Mouse (Mus musculus) forebrain, embryonic 14.5 days (tissue): ENCODE data around the gene Tbce. TPM values are rescaled to one million over a fixed set of nuclear protein-coding genes. Genes with fewer than 3 reads are reported as not detected.
"Not testable (repeated sequence)": the region's sequence is repeated elsewhere in the genome, so short reads cannot be mapped to it uniquely, and the experiment has no call there.

Experiments
- ATAC-seq: fragments of 200-750 bp; cut with Nextera tagmentation; 2 replicates; pipeline ENCODE4 v1.8.0; 2017; ENCODE audit warnings: mild to moderate bottlenecking, moderate library complexity
- DNase-seq: peaks from one replicate; pipeline ENCODE4 v3.0.0-alpha.2; 2015; ENCODE audit warnings: low spot score
- H3K27ac ChIP-seq: fragments of 300-500 bp; sonication (generic); 2 replicates; pipeline ENCODE4 v1.5.1; 2014; ENCODE audit warnings: low read depth, mild to moderate bottlenecking, control low read depth, low read length, moderate library complexity
- H3K27me3 ChIP-seq: fragments of 300-500 bp; sonication (generic); replicated peaks from 2 replicates; pipeline ENCODE4 v1.6.1; 2014; ENCODE audit warnings: low read length, control low read depth, mixed read lengths; ENCODE audit not compliant: control insufficient read depth, insufficient read depth
- H3K36me3 ChIP-seq: fragments of 300-500 bp; sonication (generic); 2 replicates; pipeline ENCODE4 v1.6.1; 2014; ENCODE audit warnings: low read length, control low read depth; ENCODE audit not compliant: control insufficient read depth, insufficient read depth
- H3K4me1 ChIP-seq: fragments of 300-500 bp; sonication (generic); 2 replicates; pipeline ENCODE4 v1.6.1; 2014; ENCODE audit warnings: antibody characterized with exemption, low read length, control low read depth; ENCODE audit not compliant: control insufficient read depth, insufficient read depth
- H3K4me2 ChIP-seq: fragments of 300-500 bp; sonication (generic); 2 replicates; pipeline ENCODE4 v1.6.1; 2014; ENCODE audit warnings: mild to moderate bottlenecking, control low read depth, low read length
- H3K4me3 ChIP-seq: fragments of 300-500 bp; sonication (generic); 2 replicates; pipeline ENCODE4 v1.5.1; 2014; ENCODE audit warnings: low read depth, low read length, control low read depth
- H3K9ac ChIP-seq: fragments of 300-500 bp; sonication (generic); 2 replicates; pipeline ENCODE4 v1.6.1; 2014; ENCODE audit warnings: mild to moderate bottlenecking, low read length, control low read depth, moderate library complexity
- H3K9me3 ChIP-seq: fragments of 300-500 bp; sonication (generic); replicated peaks from 2 replicates; pipeline ENCODE4 v1.6.1; 2016; ENCODE audit warnings: low read length, control low read depth, mixed read lengths; ENCODE audit not compliant: control insufficient read depth
- WGBS: fragments of 180-500 bp; shearing (Covaris S2); extraction: QIAGEN DNeasy Blood & Tissue Kit; methylation state at CpG from one replicate; pipeline ENCODE4 v1.1.7; 2014; 5-methylcytosine and 5-hydroxymethylcytosine counted together
- polyA plus RNA-seq: library from polyadenylated mRNA; unstranded; fragments of >200 nt; fragmentation: Nextera tagmentation; extraction: Ambion mirVana; gene quantifications from 2 replicates; pipeline ENCODE4 v1.2.1, GENCODE M21; 2014

Gene Tbce
- polyA plus RNA-seq, 1 experiment from 2014 or later = 97.3 TPM

DNA sequence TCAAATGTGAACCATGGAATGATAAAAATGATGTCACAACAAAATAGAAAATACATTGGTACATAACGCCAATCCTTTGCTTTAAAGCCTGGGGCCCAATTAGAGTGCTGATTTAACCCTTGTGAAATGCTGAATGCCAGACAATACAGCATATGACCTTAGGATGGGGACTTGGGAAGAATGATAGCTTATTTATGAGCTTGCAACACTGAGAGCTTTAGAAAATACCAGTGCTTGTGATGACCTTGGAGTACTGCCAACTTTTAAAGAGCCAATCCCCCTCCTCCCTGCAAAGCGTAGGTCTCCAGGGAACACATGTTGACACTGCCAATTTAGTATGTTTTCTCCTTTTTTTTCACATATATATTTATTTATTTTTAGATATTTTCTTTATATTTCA is 36.7 kb downstream of the Tbce start:
- peaks cover 87% of the 10 kb centered on the region for H3K36me3 ChIP-seq
- ATAC-seq = no peak

DNA sequence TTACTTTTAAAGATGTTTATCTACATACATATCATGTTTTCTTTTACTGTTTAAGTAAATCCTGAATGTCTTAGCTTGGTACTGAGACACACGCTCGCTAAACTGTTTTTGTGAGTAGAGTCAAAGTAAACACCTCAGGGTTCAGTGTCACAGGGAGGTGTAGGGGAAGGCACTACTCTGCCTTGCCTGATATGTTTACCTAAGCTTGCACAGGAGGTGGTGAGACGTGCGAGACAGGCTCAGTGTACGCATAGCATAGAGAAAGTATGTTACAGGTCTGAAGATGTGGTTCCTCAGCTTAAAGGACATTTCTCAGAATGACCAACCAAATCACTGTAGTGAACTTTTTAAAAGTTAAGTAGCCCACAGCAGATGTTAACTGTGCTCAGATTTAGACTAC is 42.0 kb downstream of the Tbce start:
- Histone ChIP-seq H3K4me1 (no peaks in the 10 kb centered on the region), H3K9me3 (no peaks in the 10 kb centered on the region), H3K4me2 (no peak overlapping the region), H3K27ac (no peak overlapping the region), H3K9ac (no peak overlapping the region), H3K4me3 (no peak overlapping the region), H3K27me3 (no peaks in the 10 kb centered on the region), H3K36me3 (peaks cover 91% of the 10 kb centered on the region)
- WGBS = 88% methylated on average over 5 of the region's 5 CpGs
- DNase-seq = no peak
- ATAC-seq = no peak

More for the DNA sequence above, 36.7 kb downstream of the Tbce start:
- Histone ChIP-seq H3K4me3 (no peak overlapping the region), H3K4me1 (no peaks in the 10 kb centered on the region), H3K9me3 (no peaks in the 10 kb centered on the region), H3K27me3 (no peaks in the 10 kb centered on the region), H3K9ac (no peak overlapping the region), H3K27ac (no peak overlapping the region), H3K4me2 (no peak overlapping the region)
- 76% methylated on average over 2 of the region's 2 CpGs for WGBS
- peak; percentile 42 for DNase-seq

DNA sequence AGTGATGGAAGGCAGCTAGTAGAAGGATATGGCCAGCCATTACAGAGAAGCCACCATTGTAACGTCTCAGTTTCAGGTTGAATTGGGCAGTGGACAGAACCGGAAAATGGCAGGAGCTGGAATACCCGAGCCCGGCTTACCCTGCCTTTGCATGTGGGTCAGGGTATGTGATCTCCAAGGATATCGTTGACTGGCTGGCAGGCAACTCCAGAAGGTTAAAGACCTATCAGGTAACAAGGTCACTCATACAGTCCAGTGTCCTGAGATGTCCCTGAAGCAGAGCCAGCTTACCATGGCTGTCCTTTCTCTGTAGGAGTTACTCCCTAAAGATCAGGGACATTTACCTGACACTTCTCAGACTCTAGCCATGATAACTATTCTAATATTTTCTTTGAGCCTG is 44.4 kb downstream of the Tbce start:
- Histone ChIP-seq H3K27ac (no peak overlapping the region), H3K4me1 (no peaks in the 10 kb centered on the region), H3K4me2 (no peak overlapping the region), H3K36me3 (peaks cover 89% of the 10 kb centered on the region), H3K27me3 (no peaks in the 10 kb centered on the region), H3K4me3 (no peak overlapping the region), H3K9me3 (no peaks in the 10 kb centered on the region), H3K9ac (no peak overlapping the region)
- 90% methylated on average over 5 of the region's 5 CpGs for WGBS
- DNase-seq = no peak
- no peak for ATAC-seq

DNA sequence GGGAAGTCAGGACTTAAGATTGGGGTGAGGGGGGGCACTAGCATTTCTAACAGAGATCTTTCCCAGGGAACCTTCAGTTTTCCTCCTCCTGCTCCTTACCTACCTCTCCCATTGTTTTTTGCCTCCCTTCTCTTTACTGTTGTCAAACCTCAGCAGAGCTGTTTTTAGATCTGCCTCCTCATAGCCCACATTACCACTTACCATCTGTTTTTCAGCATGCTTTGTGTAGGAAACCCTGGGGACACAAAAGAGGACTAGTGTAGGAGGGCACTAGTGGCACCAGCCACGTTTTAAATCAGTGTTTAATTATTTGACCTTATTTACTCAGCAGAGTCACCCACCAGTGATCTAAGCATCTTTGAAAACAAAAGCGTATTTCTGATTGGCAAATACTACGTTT is 46.4 kb downstream of the Tbce start:
- DNase-seq (no peak), ATAC-seq (no peak)
- Histone ChIP-seq H3K4me3 (no peak overlapping the region), H3K4me2 (no peak overlapping the region), H3K4me1 (no peaks in the 10 kb centered on the region), H3K27me3 (no peaks in the 10 kb centered on the region), H3K36me3 (peaks cover 82% of the 10 kb centered on the region), H3K9me3 (no peaks in the 10 kb centered on the region), H3K9ac (no peak overlapping the region), H3K27ac (no peak overlapping the region)
- WGBS = 77% methylated on average over 3 of the region's 3 CpGs

DNA sequence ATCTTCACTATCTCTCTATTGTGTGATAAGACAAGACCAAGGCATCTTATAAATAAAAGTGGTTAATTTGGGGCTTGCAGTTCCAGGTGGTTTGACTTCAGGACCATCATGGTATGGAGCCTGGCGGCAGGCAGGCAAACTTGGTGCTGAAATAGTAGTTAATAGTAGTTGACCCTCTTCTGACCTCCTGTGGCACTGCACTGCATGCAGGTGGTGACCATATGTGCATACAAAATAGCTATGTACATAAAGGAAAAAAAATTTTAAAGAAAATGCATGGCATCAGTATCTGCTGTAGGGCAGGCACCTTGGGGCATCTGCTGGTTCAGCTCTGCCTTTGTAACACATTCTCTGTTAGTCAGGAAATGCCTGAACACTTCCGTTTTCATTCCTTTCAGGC is 49.0 kb downstream of the Tbce start:
- Histone ChIP-seq H3K27ac (no peak overlapping the region), H3K9me3 (no peaks in the 10 kb centered on the region), H3K4me2 (no peak overlapping the region), H3K36me3 (peaks cover 63% of the 10 kb centered on the region), H3K4me1 (no peaks in the 10 kb centered on the region), H3K27me3 (no peaks in the 10 kb centered on the region), H3K9ac (no peak overlapping the region), H3K4me3 (no peak overlapping the region)
- 84% methylated on average over 2 of the region's 2 CpGs for WGBS
- ATAC-seq (no peak), DNase-seq (no peak)

- no peak for ATAC-seq
- 88% methylated on average over 2 of the region's 2 CpGs for WGBS
- H3K36me3 ChIP-seq = peaks cover 53% of the 10 kb centered on the region
- no peaks in the 10 kb centered on the region for H3K27me3 ChIP-seq
- H3K4me1 ChIP-seq = no peaks in the 10 kb centered on the region
- H3K9me3 ChIP-seq = no peaks in the 10 kb centered on the region
- no peak overlapping the region for H3K4me3 ChIP-seq
- H3K27ac ChIP-seq = no peak overlapping the region
- H3K9ac ChIP-seq = no peak overlapping the region
- DNase-seq = no peak
- no peak overlapping the region for H3K4me2 ChIP-seq
These were observed 50.3 kb downstream of the Tbce start for GRCm38 (mm10) chr13:13989135-13989534.

DNA sequence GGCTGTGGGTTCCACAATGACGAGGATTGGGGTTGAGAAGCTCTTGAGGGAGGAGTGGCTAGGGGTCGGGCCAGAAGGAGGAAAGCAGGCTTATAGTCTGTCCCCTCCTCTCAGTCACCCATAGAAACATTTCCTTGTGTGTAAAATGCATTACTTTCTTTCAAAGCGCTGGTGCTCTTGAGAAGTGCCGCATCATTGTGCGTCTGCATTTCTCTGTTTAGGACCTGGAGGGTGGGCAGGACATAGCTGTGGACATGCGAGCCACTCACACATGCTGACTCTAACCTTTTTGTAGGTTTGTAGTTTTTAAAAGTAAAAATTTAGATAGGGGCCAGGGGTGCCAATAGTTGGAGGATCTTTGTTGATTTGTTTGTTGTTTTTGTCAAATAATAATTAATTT is 55.9 kb downstream of the Tbce start:
- peaks cover 18% of the 10 kb centered on the region for H3K36me3 ChIP-seq
- DNase-seq = no peak
- no peak for ATAC-seq
- no peak overlapping the region for H3K27ac ChIP-seq
- H3K9ac ChIP-seq = no peak overlapping the region
- no peaks in the 10 kb centered on the region for H3K4me1 ChIP-seq
- H3K9me3 ChIP-seq = no peaks in the 10 kb centered on the region
- H3K4me3 ChIP-seq = no peak overlapping the region
- no peaks in the 10 kb centered on the region for H3K27me3 ChIP-seq
- H3K4me2 ChIP-seq = no peak overlapping the region
- 87% methylated on average over 6 of the region's 6 CpGs for WGBS

GRCm38 (mm10) chr13:13981842-13982241 is 57.6 kb downstream of the Tbce start:
- 86% methylated on average over 1 of the region's 1 CpGs for WGBS
- not testable (repeated sequence) for ATAC-seq, DNase-seq, H3K4me3 ChIP-seq, H3K4me1 ChIP-seq, H3K27ac ChIP-seq, H3K27me3 ChIP-seq, H3K9ac ChIP-seq, H3K4me2 ChIP-seq, H3K9me3 ChIP-seq
- H3K36me3 ChIP-seq = peaks cover 12% of the 10 kb centered on the region

DNA sequence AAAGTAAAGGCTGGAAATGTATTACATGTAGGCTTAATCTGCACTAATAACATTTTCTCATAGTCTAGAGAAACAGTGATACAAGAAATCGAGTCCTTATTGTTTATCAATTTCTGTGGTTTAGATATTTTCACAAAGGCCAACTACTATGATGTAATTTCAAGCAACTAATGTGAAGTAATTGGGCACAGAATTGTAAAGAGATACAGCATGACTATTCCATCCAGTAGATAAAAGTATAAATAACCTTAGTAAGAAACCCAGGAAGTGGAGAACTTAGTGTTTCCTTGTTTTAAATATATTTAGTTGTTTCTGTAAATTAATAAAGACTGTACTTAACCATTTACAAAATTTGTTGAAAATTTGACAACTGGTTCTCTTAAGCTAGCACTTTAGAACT is 69.6 kb downstream of the Tbce start:
- Histone ChIP-seq H3K27me3 (no peaks in the 10 kb centered on the region), H3K9me3 (no peaks in the 10 kb centered on the region), H3K4me2 (no peak overlapping the region), H3K4me1 (no peaks in the 10 kb centered on the region), H3K36me3 (peaks cover 15% of the 10 kb centered on the region), H3K27ac (no peak overlapping the region), H3K9ac (no peak overlapping the region), H3K4me3 (no peak overlapping the region)
- WGBS = 93% methylated on average over 1 of the region's 1 CpGs
- DNase-seq = no peak
- ATAC-seq = no peak
